ENCODE assay signal across 14 mouse cellular contexts in the genomic region with DNA sequence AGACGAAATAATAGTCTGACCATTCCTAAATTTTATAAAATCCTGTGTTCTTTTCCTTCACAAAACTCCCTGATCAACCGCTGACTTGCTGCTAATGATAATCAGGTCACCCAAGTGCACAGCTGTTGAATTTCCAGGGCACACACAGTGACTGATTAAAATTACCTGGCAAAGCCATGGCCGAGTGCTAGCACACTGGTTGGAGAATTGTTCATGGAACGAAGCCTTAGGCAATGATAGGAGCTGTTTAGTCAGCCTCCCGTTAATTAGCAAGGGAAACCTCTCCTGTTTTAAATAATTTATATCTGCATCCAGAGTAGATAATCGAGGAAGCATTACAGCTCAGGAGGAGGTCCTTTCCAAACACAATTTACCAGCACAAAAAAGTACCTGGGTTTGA.
DNase-seq lines count a peak whose midpoint lies in the region; ATAC-seq lines count a peak whose summit lies in the region.
"Had no signal": no experiment of that assay in that cellular context is flagged by ENCODE, and none has a peak within 500 bp of the region (broad histone marks: within the 10 kb centered on the region; RNA-seq: fewer than 3 reads in every experiment).

No protein-coding gene starts in this region.

- no peak overlapping the region for H3K27ac ChIP-seq in heart, embryonic 11.5 days (ENCODE audit: low read depth, low read length)
- H3K27ac ChIP-seq in midbrain, embryonic 13.5 days = no peak overlapping the region
- no peak overlapping the region for H3K27ac ChIP-seq in midbrain, embryonic 11.5 days (ENCODE audit: low read depth, low read length)
- no peak overlapping the region for H3K27ac ChIP-seq in liver, embryonic 11.5 days (ENCODE audit: low read depth, low read length)
- H3K27ac ChIP-seq: embryonic facial prominence, embryonic 13.5 days; kidney, postnatal 0 days; macrophage had no signal

- H3K4me2 ChIP-seq in heart, embryonic 11.5 days = no peak overlapping the region
- H3K4me2 ChIP-seq in midbrain, embryonic 13.5 days (replicated peaks) = no peak overlapping the region
- H3K4me2 ChIP-seq in midbrain, embryonic 11.5 days = no peak overlapping the region
- H3K4me2 ChIP-seq in liver, embryonic 11.5 days = no peak overlapping the region
- H3K4me2 ChIP-seq: embryonic facial prominence, embryonic 13.5 days; lung, embryonic 14.5 days had no signal

- H3K4me3 ChIP-seq in heart, embryonic 11.5 days (ENCODE audit: low read depth, low read length) = no peak overlapping the region
- H3K4me3 ChIP-seq in midbrain, embryonic 13.5 days (replicated peaks) = no peak overlapping the region
- no peak overlapping the region for H3K4me3 ChIP-seq in midbrain, embryonic 11.5 days (ENCODE audit: low read depth, low read length)
- no peak overlapping the region for H3K4me3 ChIP-seq in liver, embryonic 11.5 days (ENCODE audit: low read depth, low read length)
- H3K4me3 ChIP-seq: embryonic facial prominence, embryonic 13.5 days; myocyte had no signal

- DNase-seq in adrenal gland, adult (ENCODE audit: inconsistent age in 2 of 2, low spot score in 1 of 2) = peak; percentile 4 to 30
- DNase-seq in adrenal gland, adult 2 months = no peak
- peak; percentile 2 for DNase-seq in heart, adult 18-20 months
- DNase-seq in midbrain, embryonic 11.5 days (ENCODE audit: low spot score, missing footprints) = no peak
- no peak for DNase-seq in right cerebral cortex, postnatal 25 days
- no peak for DNase-seq in liver, embryonic 11.5 days (ENCODE audit: low spot score)
- DNase-seq: cerebellum, adult 11 months; lung, embryonic 14.5 days had no signal

- ATAC-seq in heart, embryonic 11.5 days (replicated peaks; ENCODE audit: insufficient number of reproducible peaks, low FRiP score, low TSS enrichment) = no peak
- ATAC-seq in midbrain, embryonic 13.5 days = peak; percentile 60; the same call in 1 of the 2 replicates
- ATAC-seq in midbrain, embryonic 11.5 days (ENCODE audit: low FRiP score) = no peak
- no peak for ATAC-seq in liver, embryonic 11.5 days (replicated peaks; ENCODE audit: low FRiP score)

- no peaks in the 10 kb centered on the region for H3K4me1 ChIP-seq in heart, embryonic 11.5 days (ENCODE audit: control insufficient read depth, insufficient read depth, low read length)
- peaks cover 3% of the 10 kb centered on the region; the same call in 1 of the 2 replicates for H3K4me1 ChIP-seq in midbrain, embryonic 13.5 days (replicated peaks)
- no peaks in the 10 kb centered on the region for H3K4me1 ChIP-seq in midbrain, embryonic 11.5 days (ENCODE audit: control insufficient read depth, insufficient read depth, low read length)
- no peaks in the 10 kb centered on the region for H3K4me1 ChIP-seq in liver, embryonic 11.5 days (replicated peaks; ENCODE audit: control insufficient read depth, insufficient read depth, low read length)

- H3K27me3 ChIP-seq in heart, embryonic 11.5 days (ENCODE audit: control insufficient read depth, insufficient read depth, low read length) = no peaks in the 10 kb centered on the region
- no peaks in the 10 kb centered on the region for H3K27me3 ChIP-seq in midbrain, embryonic 13.5 days
- H3K27me3 ChIP-seq in midbrain, embryonic 11.5 days (ENCODE audit: control insufficient read depth, insufficient read depth, low read length) = no peaks in the 10 kb centered on the region
- H3K27me3 ChIP-seq in liver, embryonic 11.5 days (replicated peaks; ENCODE audit: control insufficient read depth, insufficient read depth, low read length) = no peaks in the 10 kb centered on the region
- H3K27me3 ChIP-seq: embryonic facial prominence, embryonic 13.5 days had no signal

- H3K9ac ChIP-seq in heart, embryonic 11.5 days (ENCODE audit: low read depth, low read length) = no peak overlapping the region
- no peak overlapping the region for H3K9ac ChIP-seq in midbrain, embryonic 13.5 days (replicated peaks)
- H3K9ac ChIP-seq in midbrain, embryonic 11.5 days (ENCODE audit: low read length) = no peak overlapping the region
- no peak overlapping the region for H3K9ac ChIP-seq in liver, embryonic 11.5 days (ENCODE audit: low read depth, low read length)
- H3K9ac ChIP-seq: embryonic facial prominence, embryonic 13.5 days; lung, embryonic 14.5 days had no signal

- H3K9me3 ChIP-seq in heart, embryonic 11.5 days (replicated peaks; ENCODE audit: control insufficient read depth, low read length) = no peaks in the 10 kb centered on the region
- H3K9me3 ChIP-seq in midbrain, embryonic 13.5 days = no peaks in the 10 kb centered on the region
- no peaks in the 10 kb centered on the region for H3K9me3 ChIP-seq in midbrain, embryonic 11.5 days (ENCODE audit: control insufficient read depth, low read length)
- no peaks in the 10 kb centered on the region for H3K9me3 ChIP-seq in liver, embryonic 11.5 days (ENCODE audit: control insufficient read depth, low read length)
- H3K9me3 ChIP-seq: embryonic facial prominence, embryonic 13.5 days had no signal

- WGBS in heart, embryonic 11.5 days (ENCODE audit: insufficient replicate concordance) = 71% methylated on average over 6 of the region's 6 CpGs
- 52% methylated on average over 6 of the region's 6 CpGs for WGBS in midbrain, embryonic 13.5 days
- WGBS in midbrain, embryonic 11.5 days = 81% methylated on average over 6 of the region's 6 CpGs
- 69% methylated on average over 6 of the region's 6 CpGs for WGBS in liver, embryonic 11.5 days

- no peaks in the 10 kb centered on the region for H3K36me3 ChIP-seq in heart, embryonic 11.5 days (ENCODE audit: control insufficient read depth, insufficient read depth, low read length)
- H3K36me3 ChIP-seq in midbrain, embryonic 13.5 days = no peaks in the 10 kb centered on the region
- H3K36me3 ChIP-seq in midbrain, embryonic 11.5 days (ENCODE audit: control insufficient read depth, insufficient read depth, low read length) = no peaks in the 10 kb centered on the region
- no peaks in the 10 kb centered on the region for H3K36me3 ChIP-seq in liver, embryonic 11.5 days (ENCODE audit: control insufficient read depth, insufficient read depth, low read length)
- H3K36me3 ChIP-seq: embryonic facial prominence, embryonic 13.5 days had no signal

Comparison
In these comparisons a context has a peak if more than half of its experiments do, and no peak if none do; other contexts are left out.
1. DNase-seq: peak in adrenal gland, adult (2 of 2) and heart, adult 18-20 months (2 of 2); none in adrenal gland, adult 2 months (single experiment), midbrain, embryonic 11.5 days (single experiment), right cerebral cortex, postnatal 25 days (single experiment) and liver, embryonic 11.5 days (single experiment).